Mouse (Mus musculus): ENCODE data around the gene Mpzl1.

GRCm38 (mm10) chr1:165625896-165626295 is 8.4 kb downstream of the Mpzl1 start:
- TF ChIP-seq CTCF (IDR thresholded peaks at IDR 0.05; ENCODE audit: low read depth) (no peak), EP300 (IDR thresholded peaks at IDR 0.05; ENCODE audit: low read depth) (no peak)
